In genomic region chr12:117153166-117153480, GRCm38 (mm10) we compare ENCODE assay signal across 8 mouse cellular contexts.
DNase-seq lines count a peak whose midpoint lies in the region; ATAC-seq lines count a peak whose summit lies in the region.

No protein-coding gene starts in this region.

- H3K4me3 ChIP-seq in kidney, embryonic 15.5 days (replicated peaks) = peak overlapping the region; percentile 59
- peak overlapping the region; percentile 77 for H3K4me3 ChIP-seq in embryonic facial prominence, embryonic 10.5 days
- peak overlapping the region; percentile 65 for H3K4me3 ChIP-seq in hindbrain, embryonic 14.5 days (replicated peaks; ENCODE audit: low read length)
- H3K4me3 ChIP-seq in midbrain, embryonic 14.5 days (replicated peaks; ENCODE audit: low read depth, low read length) = peak overlapping the region; percentile 86

- no peak for ATAC-seq in kidney, embryonic 15.5 days (replicated peaks; ENCODE audit: low FRiP score)
- ATAC-seq in hindbrain, embryonic 14.5 days (ENCODE audit: low FRiP score) = peak; percentile 12; the same call in 1 of the 2 replicates
- no peak for ATAC-seq in midbrain, embryonic 14.5 days (ENCODE audit: low FRiP score, low TSS enrichment)

- no peaks in the 10 kb centered on the region for H3K36me3 ChIP-seq in kidney, embryonic 15.5 days
- H3K36me3 ChIP-seq in embryonic facial prominence, embryonic 10.5 days (replicated peaks) = no peaks in the 10 kb centered on the region
- no peaks in the 10 kb centered on the region for H3K36me3 ChIP-seq in hindbrain, embryonic 14.5 days (replicated peaks; ENCODE audit: control insufficient read depth, insufficient read depth)
- H3K36me3 ChIP-seq in midbrain, embryonic 14.5 days (ENCODE audit: control insufficient read depth, insufficient read depth, low read length) = no peaks in the 10 kb centered on the region

- WGBS in kidney, embryonic 15.5 days = 1% methylated on average over 8 of the region's 8 CpGs
- WGBS in embryonic facial prominence, embryonic 10.5 days = under 1% methylated on average over 8 of the region's 8 CpGs
- WGBS in hindbrain, embryonic 14.5 days = under 1% methylated on average over 8 of the region's 8 CpGs
- under 1% methylated on average over 8 of the region's 8 CpGs for WGBS in midbrain, embryonic 14.5 days

- H3K9ac ChIP-seq in kidney, embryonic 15.5 days = no peak overlapping the region
- peak overlapping the region; percentile 86 for H3K9ac ChIP-seq in hindbrain, embryonic 14.5 days
- H3K9ac ChIP-seq in midbrain, embryonic 14.5 days (replicated peaks; ENCODE audit: low read length) = peak overlapping the region; percentile 98

- no peak overlapping the region for H3K27ac ChIP-seq in kidney, embryonic 15.5 days
- H3K27ac ChIP-seq in embryonic facial prominence, embryonic 10.5 days (replicated peaks) = peak overlapping the region; percentile 89
- peak overlapping the region; percentile 92 for H3K27ac ChIP-seq in hindbrain, embryonic 14.5 days
- peak overlapping the region; percentile 99 for H3K27ac ChIP-seq in midbrain, embryonic 14.5 days (replicated peaks; ENCODE audit: low read depth, low read length)

- peaks cover 94% of the 10 kb centered on the region for H3K27me3 ChIP-seq in kidney, embryonic 15.5 days
- H3K27me3 ChIP-seq in embryonic facial prominence, embryonic 10.5 days (replicated peaks; ENCODE audit: low read depth, poor library complexity, severe bottlenecking) = peaks cover 91% of the 10 kb centered on the region
- peaks cover 41% of the 10 kb centered on the region for H3K27me3 ChIP-seq in hindbrain, embryonic 14.5 days (ENCODE audit: control insufficient read depth, insufficient read depth, low read length)
- no peaks in the 10 kb centered on the region for H3K27me3 ChIP-seq in midbrain, embryonic 14.5 days (ENCODE audit: control insufficient read depth, insufficient read depth, low read length)

- no peaks in the 10 kb centered on the region for H3K9me3 ChIP-seq in kidney, embryonic 15.5 days (replicated peaks)
- no peaks in the 10 kb centered on the region for H3K9me3 ChIP-seq in embryonic facial prominence, embryonic 10.5 days
- no peaks in the 10 kb centered on the region for H3K9me3 ChIP-seq in hindbrain, embryonic 14.5 days (ENCODE audit: control insufficient read depth, low read length)
- no peaks in the 10 kb centered on the region for H3K9me3 ChIP-seq in midbrain, embryonic 14.5 days (ENCODE audit: control insufficient read depth, low read length)

- peaks cover 21% of the 10 kb centered on the region for H3K4me1 ChIP-seq in kidney, embryonic 15.5 days
- H3K4me1 ChIP-seq in embryonic facial prominence, embryonic 10.5 days = peaks cover 67% of the 10 kb centered on the region
- peaks cover 58% of the 10 kb centered on the region for H3K4me1 ChIP-seq in hindbrain, embryonic 14.5 days (replicated peaks; ENCODE audit: control insufficient read depth, insufficient read depth, low read length)
- peaks cover 49% of the 10 kb centered on the region for H3K4me1 ChIP-seq in midbrain, embryonic 14.5 days (ENCODE audit: control insufficient read depth, insufficient read depth, low read length)

- H3K4me2 ChIP-seq in kidney, embryonic 15.5 days = peak overlapping the region; percentile 92
- H3K4me2 ChIP-seq in hindbrain, embryonic 14.5 days (replicated peaks) = peak overlapping the region; percentile 73
- peak overlapping the region; percentile 70 for H3K4me2 ChIP-seq in midbrain, embryonic 14.5 days (ENCODE audit: low read length)

- no peak for DNase-seq in kidney, adult 18-20 months
- no peak for DNase-seq in embryonic facial prominence, embryonic 10.5 days (ENCODE audit: low spot score)
- no peak for DNase-seq in hindbrain, embryonic 14.5 days (ENCODE audit: low spot score)
- no peak for DNase-seq in midbrain, embryonic 14.5 days
- no peak for DNase-seq in spleen, postnatal 10 days (ENCODE audit: low spot score in 2 of 2)
- no peak for DNase-seq in ovary, postnatal 10 days (ENCODE audit: low spot score)
- no peak for DNase-seq in cerebellum, postnatal 36 days
